Mouse (Mus musculus): ENCODE data around the gene Cry1.
A peak's percentile ranks its signal among the peaks of the same experiment; 100 is the strongest.

GRCm38 (mm10) chr10:85102247-85103084, 82.4 kb downstream of the Cry1 start, which contains the start of the genes Fhl4 and Tmem263:
- TF ChIP-seq CTCF (IDR thresholded peaks at IDR 0.05) (no peak), POLR2A (IDR thresholded peaks at IDR 0.05; ENCODE audit: insufficient read depth, low read depth, low read length) (peak; percentile 76)

All from heart, adult 2 months (tissue).